Mouse (Mus musculus) right cerebral cortex, adult 18-20 months (tissue): Measurements from ENCODE around the gene Daam2.

Experiments used
- DNase-seq: peaks from one replicate; pipeline ENCODE4 v3.0.0; 2022; ENCODE audit warnings: mixed read lengths

Gene Daam2

DNA sequence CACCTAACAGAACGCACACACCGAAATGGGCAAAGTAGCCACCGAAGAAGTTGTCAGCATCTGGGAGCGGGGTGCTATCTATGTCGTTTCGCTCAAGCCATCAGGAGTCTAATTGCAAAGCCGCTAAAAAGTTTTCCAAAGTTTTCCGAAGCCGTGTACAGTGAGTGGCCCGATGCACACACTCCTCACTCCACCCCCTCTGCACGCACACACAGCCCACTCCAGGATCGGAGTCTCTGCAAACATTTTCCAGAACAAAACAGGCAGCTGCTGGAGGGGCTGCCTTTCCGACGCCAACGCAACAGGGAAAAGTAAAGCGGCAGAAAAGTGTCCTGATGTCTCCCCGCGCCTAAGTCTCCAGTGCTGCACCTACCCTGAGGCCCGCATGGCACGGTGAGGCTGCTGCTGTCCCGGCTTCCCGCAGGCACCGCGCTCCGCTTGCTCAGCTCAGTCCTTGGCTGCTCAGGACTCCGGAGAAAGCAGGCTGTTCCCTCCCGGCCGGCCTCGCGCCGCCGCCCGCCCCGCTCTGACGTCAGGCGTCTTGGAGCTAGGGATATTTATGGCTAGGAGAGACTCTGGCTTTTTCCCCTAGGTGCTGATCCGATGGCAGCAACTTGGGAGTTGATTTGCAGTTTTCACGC lies at the start of gene Daam2:
TSS of gene Daam2 (minus strand) at position 514 of the 641 bp plus-strand sequence.
- DNase-seq: peak; percentile 81

DNA sequence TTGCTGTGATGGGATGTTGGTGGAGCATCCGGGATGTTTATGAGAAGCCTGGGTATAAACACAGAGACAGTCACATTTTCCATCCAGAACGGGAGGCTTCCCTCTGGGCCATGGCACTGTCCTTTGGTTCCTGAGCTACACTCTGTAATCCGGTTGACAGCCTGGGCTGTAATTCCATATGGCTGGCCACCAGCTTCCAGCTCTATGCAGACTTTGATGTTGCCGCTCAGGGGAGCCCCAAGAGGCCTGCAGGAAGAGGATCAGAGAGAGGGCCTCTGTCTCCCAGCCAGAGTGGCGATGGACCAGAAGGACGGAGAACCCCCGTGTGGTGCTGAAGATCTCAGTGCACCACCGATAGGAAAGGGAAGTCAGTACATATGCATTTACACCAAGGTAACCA lies 46.2 kb upstream of the Daam2 start:
- DNase-seq: no peak

DNA sequence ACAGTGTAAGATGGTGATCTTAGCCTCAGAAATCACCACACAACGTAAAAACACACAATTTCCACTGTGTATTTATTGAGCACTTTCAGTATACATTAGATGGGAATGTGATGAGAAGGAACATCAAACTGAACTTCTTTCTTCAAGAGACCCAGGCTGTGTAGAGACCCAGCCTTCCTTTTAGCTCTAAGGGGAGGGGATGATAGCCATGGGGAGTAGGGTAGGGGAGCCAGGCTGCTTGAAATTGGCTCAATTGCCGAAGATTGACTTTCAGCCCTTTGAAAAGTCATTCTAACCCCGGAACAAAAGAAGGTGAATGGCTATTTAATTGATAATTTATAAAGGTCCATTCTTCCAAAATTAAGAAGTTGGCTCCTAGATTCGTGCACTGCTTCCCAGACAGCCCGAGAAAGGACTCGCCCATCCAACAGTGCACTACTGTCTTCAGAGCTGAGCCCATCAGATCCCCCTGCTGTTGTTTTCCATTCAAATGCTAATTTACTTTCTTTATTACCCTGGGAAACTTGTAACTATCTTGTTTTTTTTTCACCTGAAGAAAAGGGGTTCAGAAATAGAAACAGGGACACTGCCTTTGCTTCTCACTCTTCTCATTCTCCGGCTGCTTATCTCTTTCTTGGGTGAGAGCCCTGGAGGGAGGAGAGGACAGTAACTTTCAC lies 43.3 kb upstream of the Daam2 start:
- DNase-seq: no peak

DNA sequence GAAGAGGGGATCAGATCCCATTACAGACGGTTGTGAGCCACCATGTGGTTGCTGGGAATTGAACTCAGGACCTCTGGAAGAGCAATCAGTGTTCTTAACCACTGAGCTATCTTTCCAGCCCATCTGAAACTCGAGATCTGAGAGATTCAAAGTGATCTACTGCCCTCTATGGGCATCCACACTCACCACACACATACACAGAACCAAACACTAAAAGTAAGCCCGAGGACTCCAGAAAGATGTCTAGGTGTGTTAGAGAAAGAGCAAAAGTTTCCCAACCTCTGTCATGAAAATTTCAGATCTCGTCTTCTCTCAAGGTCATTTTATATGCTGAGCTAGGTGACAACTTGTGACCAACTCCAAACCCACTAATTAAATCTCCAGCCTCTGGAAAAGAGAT lies 41.3 kb upstream of the Daam2 start:
- no peak for DNase-seq

DNA sequence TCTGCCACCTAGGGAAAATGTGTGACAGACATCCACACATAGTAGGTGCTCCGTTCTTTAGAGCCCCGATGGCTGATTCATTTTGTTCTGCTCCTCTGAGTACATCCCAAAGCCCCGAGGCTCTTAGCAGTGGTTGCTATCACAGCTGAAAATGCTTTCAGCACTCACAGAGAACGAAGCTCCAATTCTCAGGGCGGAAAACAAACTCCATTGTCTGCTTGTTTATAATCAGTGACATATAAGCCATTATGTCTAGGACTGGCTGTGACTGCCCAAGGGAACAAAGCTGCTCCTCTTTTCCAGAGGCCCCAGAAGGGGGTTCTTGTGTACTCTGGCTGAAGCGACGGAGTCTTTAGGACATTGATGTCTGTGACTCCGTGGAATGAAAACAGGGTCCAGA lies 25.9 kb upstream of the Daam2 start:
- DNase-seq: peak; percentile 43

DNA sequence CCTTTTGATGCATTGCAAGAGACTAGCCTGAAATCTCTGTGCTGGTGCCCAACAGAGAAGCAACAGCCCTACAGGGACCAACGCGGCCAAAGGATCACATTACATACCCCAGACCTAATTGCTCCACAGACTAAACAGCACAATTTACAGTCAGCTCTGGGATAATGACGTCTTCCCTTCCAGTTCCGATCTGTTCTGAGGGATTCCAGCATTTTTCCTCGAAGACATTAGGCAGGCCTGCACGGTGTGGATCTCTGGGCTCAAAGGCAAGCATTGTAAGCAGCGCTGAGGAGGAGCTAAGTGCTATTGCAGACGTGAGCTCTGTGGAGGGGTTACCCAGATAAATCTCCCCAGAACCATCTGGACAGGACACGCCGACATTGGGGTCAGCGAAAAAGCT lies 18.3 kb upstream of the Daam2 start:
- no peak for DNase-seq

DNA sequence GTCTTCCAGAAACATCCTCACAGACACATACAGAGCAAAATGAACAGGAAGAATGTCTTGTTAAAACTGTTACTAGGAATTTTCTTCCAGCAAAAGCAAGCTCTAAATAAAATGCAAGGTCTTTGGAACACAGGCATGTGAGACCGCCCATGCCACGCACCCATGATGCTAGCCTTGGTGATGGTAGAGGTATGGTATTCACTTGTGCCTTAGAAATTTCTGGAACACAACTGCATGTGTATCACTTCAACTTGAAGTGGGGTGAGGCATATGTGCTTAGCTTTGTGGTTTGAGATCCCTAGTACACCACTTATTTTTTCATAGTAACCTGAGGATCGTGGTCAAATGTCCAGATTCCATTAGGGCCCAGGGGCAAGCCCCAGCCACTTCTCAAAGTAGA lies 13.2 kb upstream of the Daam2 start:
- DNase-seq: no peak

DNA sequence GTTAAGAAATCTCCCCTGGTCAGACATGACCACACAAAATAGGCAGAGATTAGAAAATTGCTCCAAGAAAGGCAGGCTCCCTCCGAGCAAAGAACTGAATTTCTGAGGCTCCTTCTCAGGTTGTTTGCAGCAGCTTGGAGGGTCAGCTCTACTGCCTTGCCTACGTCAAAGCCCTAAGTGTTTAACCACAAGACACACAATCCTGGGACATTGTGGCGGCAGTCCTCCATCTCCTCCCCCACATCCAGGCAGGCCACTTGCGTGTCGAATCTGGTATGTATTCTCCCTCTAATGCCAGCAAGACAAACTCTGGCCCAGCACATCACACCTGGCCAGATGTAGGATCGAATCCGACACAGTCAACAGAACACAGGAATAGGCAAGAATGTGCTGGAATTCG lies 4.6 kb upstream of the Daam2 start:
- DNase-seq: no peak

DNA sequence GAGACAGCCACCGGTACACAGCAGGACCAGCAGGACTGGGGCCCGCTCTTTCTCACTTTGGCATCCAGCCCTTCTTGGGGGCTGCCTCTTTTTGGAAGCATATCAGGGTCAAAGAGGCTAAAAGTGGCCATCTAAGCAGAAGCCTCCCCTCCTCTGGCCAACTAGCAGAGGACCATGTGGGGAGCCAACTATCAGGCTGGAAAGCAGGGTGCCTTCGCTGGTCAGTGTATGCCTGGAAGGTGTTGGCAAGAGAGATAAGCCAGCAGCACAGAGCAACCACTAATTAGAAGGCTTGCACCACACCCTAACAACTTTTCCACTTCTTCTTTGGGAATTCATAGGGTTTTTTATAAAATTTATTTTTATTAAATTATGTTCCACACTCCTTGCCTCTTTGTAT lies 346 bp upstream of the Daam2 start:
- no peak for DNase-seq

DNA sequence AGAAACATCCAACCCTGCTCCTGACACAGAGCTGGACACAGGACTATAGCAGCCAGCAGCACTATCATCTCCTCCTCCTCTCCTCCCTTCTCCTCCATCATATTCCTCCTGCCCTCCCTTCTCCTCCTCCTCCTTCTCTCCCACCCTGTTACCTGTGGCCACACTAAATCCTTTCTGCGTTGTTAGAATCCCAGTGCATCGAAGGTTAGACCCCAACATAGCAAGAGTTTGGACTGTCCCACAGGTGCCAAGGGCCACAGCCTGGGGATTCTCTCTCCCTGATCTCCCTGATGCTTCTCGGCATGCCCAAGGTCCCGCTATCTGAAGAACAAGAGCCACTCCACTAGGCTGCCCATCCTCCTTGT lies 745 bp downstream of the Daam2 start:
- no peak for DNase-seq

DNA sequence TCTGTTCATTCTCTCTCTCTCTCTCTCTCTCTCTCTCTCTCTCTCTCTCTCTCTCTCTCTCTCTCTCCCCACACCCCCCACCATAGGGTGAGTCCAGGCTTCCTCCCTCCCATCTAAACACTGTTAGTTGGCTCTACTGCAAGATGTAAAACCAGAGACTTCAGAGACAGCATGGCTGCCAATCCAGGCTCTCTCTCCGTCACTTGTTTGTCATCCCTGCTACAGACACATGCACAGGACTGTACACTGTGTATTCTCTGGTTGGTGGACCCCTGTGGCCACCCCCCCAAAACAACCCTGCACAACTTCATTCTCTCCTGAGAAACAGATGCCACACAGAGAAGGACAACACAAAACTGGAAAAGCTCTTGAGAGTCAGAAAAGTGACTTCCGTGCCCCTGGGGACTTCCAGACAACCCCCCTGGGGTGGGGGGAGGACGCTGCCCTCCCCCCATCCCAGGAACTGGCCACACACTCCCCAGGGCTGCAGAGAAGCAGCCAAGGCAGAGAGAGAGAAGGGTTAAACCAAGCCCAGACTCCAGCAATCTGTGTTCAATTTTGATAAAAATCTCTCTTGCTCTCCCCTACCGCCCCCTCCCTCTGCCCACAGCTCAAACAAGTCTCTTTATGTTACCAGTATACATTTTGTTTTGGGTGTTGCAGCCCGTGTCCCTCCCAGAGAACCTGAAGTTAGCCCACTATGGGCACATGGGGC lies 1.3 kb downstream of the Daam2 start:
- DNase-seq: no peak

DNA sequence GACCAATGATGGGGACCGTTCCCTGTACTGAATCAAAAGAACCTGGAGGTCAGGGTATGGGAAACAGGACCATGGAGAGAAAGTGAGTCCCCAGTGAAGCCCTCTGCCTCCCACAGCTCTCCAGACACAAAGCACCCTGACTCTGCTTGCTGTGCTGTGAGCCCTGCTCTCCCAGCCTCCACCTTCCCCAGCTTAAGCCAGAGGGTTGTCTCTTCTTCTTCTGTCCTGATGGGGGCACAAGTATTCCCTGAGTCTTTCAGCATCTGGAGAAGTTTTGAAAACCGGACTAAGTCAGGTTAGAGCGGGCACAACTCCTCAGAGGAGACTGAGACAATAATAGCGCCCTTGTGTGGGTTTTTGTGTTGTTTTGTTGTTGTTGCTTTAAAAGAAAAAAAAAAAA lies 2.2 kb downstream of the Daam2 start:
- DNase-seq: no peak

DNA sequence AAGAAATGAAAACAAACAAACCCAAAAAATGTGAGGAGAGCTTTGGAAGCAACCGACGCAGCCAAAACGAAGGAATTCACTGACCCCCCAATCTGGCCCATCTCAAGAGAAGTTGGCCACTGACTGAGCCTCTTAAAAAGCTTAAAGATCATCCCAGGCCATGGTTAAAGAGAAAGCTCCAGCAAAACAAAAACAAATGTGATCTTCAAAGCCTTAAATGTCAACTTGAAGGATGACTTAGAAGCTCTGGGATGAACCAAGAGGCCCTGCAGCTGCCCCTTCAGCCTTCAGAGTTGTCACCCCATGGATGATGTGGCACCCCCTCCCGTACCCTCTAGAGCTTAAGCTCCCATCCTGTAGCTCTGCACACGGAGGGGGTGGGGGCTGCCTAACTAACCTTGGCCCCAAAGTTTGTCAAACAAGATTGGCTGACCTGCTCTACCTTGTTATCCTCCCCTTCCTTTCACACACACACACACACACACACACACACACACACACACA lies 4.3 kb downstream of the Daam2 start:
- no peak for DNase-seq

DNA sequence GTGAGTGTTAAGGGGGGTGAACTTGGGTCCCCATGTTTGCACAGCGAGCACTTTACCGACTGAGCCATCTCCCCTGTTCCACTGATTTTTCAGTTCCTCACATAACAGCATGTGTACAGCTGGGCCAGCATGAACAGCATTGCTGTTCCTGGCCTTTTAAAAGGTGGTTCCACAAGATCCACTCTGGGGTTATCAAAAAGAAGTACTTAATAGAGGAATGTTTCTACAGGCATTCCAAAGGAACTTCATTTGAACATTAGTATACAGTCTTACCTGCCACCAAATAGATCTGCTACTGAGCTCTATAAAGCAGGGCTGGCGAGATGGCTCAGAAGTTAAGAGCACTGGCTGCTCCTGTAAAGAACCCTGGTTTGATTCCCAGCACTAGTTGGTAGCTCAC lies 8.0 kb downstream of the Daam2 start:
- no peak for DNase-seq

DNA sequence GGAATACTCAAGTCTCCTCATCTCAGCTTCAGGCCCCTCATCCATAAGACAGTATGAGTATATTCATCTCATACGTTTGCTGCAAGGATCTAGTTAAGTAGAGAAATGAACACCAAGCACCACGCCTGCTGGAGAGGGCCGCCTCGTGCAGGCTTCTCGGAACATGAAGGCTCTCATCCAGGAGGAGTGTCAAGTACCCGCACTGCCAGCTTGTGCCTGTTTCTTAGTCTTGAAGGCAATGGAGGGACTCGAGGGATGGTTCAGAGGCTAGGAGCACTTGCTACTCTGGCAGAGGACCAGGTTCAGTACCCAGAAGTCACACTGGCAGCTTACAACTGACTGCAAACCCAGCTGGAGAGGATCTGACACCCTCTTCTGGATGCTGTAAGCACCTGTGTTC lies 12.2 kb downstream of the Daam2 start:
- no peak for DNase-seq

DNA sequence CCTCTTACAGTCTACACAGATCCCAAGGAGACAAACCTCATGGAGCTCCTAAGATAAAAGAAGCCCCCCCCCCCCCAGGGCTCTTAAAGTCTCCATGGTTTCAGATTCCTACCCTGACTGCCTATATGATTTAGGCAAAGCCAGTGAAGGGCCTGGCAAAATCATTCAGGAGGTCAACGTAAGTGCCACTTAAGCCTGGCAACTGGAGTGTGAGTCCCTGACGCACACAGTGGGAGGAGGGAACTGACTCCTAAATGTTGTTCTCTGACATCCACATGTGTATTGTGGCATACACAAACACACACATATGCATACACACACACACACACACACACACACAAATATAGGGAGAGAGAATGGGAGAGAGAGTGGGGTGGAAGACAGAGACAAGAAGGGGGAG lies 12.7 kb downstream of the Daam2 start:
- no peak for DNase-seq

DNA sequence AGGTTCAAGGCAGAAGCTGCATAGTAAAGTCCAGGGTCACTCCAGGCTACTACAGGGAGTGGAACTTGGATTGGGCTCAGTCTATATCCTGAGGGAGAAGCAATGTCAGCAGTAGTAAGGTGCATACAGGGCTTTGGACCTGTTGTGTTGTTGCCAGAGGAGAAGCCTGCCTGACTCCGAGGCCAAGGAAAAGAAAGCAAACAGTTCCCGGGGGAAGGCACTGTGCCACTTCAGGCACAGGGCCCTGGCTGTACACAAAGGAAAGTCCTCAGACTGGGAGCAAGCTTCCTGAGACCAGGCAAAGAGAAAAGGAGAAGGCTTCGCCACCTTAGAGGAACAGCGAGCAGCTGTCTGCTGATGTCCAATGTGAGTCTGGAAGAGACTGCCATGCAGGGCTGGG lies 18.1 kb downstream of the Daam2 start:
- no peak for DNase-seq

DNA sequence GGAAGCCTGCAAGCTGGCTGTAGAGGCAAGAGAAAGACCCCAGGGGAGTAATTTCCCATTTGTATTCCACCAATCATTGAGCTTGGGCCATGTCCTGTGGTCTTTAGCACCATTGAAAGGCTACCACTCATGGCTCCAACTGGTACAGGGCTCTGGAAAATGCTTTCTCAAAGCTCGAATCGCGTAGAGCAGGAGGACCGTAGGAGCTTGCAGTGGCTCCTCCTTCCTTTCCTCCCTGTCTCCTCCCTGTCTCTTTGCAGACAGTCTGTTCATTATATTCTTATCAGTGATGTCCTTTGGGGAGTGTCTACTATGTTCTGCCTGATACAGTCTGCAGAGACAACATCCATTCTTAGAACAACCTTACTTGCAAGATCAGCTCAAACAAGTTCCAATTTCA lies 18.7 kb downstream of the Daam2 start:
- DNase-seq: no peak

DNA sequence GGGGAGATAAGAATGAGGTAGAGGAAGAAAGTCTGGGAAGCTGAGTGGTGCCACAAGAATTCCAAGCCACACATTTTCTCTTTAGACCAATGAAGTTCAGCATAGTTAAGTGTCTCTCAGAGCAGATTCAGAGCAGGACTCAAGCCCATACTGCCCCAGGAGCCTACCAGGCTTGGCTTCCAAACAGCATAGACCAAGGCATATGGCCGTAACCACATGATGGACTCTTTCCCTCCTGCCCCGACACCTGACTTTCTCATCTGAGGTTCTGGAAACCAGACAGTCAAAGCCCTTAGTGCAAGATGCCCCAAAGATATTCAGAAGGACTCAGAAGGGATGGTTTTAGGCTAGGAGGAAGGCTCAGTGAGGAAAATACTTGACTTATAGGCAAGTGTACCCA lies 19.6 kb downstream of the Daam2 start:
- no peak for DNase-seq

DNA sequence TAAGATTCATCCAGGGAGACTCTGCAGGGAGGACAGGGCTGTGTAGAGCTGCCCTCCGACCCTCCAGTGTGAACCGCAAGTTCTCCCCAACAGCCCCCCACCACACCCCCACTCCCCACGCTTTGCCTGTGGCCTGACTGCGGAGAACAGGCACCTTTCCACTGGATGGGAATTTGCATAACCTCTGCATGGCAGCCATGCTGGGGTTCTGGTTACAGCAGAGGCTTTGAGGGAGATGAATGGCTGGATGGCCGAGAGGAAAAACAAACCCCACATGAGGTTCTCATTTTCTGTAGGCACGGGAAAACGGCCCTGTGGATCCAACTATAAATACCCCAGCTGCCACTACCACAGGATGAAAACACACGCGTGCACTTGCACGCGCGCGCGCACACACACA lies 23.4 kb downstream of the Daam2 start:
- DNase-seq: no peak

DNA sequence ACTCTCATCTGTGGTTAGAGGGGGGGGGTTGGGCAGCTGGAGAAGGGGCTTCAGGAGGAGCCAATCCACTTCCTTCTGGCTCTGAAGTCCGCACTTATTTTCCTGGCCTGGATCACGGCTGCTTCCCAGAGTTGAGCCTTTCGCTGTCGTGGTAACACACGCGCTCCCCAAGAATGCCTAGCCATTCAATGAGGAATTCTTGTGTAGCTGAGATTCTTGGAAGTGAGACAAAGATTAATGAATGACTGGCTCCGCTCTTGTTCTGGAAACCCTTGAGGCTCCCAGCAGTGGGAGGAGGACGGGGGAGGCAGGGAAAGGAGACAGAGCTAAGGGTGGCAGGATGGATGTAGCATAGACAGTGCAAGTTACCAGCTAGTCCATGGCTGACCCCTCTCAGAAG lies 24.9 kb downstream of the Daam2 start:
- DNase-seq: peak; percentile 62

DNA sequence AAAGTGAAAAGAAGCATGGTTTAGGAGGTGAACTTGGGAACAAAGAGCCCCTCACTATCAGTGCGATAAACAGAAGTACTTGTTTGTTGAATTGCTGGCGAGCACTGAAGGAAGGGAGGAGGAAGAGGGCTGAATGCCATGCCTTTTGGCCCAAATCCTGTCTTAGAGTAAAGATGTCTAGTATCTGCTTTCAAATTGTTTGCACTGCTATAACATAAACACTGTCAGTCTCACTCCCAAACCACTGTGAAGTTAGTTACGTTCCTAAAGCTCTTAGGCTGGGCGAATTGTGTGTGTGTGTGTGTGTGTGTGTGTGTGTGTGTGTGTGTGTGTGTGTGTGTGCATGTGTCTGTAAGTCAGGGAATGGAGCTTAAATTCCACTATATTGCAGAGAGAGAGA lies 28.6 kb downstream of the Daam2 start:
- no peak for DNase-seq

DNA sequence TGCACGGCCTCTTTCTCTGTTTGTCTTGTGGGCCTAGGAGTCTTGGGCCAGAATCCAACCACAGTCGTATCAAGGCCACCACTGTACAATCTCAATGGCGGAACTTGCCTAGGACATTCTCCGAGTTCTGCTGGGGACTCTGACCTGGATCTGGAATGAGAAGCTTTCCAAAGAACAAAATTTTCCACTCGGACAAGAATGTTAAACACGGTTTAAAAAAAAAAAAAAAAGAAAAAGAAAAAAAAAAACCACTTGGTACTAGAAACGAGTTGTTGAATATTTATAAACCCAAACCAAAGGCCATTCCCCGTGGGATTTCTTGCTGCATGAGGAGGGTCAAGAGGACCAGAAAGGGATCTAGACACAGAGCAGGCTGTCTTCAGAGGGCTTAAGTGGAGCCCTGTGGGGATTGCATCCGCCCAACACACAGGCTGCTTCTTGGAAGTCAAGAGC lies 29.9 kb downstream of the Daam2 start:
- peak; percentile 48 for DNase-seq

DNA sequence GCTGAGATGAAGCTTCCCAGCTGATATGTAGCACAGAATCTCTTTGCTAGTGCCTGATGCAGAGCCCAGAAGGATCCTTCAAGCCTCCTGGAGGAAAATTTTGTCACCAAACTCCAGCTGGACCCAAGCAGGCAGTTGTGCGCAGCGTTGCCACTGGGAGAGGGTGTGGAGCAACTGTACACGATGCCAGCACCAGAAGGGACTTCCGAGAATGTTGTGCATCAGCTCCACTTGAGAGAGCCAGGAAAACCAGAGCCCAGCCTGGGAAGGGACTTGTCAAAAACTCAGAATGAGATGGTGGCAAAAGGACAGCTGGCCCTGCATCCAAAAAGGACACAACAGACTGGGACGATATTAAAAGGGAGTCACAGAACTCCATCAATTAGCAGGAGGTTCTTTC lies 32.5 kb downstream of the Daam2 start:
- no peak for DNase-seq
